Comparison of ENCODE assay signal across 26 mouse cellular contexts in genomic region chr7:117507351-117507750, GRCm38 (mm10).
DNase-seq lines count a peak whose midpoint lies in the region; ATAC-seq and TF ChIP-seq lines count a peak whose summit lies in the region.
"Had no signal": no experiment of that assay in that cellular context is flagged by ENCODE, and none has a peak within 500 bp of the region (broad histone marks: within the 10 kb centered on the region; RNA-seq: fewer than 3 reads in every experiment).

No protein-coding gene starts in this region.

- no peak for TF ChIP-seq CTCF in midbrain, postnatal 0 days (IDR thresholded peaks at IDR 0.05)

- 81% methylated on average over 10 of the region's 10 CpGs for WGBS in kidney, embryonic 15.5 days
- WGBS in midbrain, embryonic 11.5 days: 94% methylated on average over 10 of the region's 10 CpGs
- 91% methylated on average over 10 of the region's 10 CpGs for WGBS in midbrain, postnatal 0 days

- no peak overlapping the region for H3K27ac ChIP-seq in kidney, embryonic 15.5 days
- no peak overlapping the region for H3K27ac ChIP-seq in midbrain, embryonic 11.5 days (ENCODE audit: low read depth, low read length)
- H3K27ac ChIP-seq in midbrain, postnatal 0 days (ENCODE audit: low read depth, low read length): no peak overlapping the region
- H3K27ac ChIP-seq: embryonic facial prominence, embryonic 10.5 days; forebrain, embryonic 12.5 days; forebrain, embryonic 15.5 days; heart, adult 2 months; heart, embryonic 10.5 days; heart, embryonic 13.5 days had no signal

- no peak for ATAC-seq in kidney, embryonic 15.5 days (replicated peaks; ENCODE audit: low FRiP score)
- no peak for ATAC-seq in midbrain, embryonic 11.5 days (ENCODE audit: low FRiP score)
- ATAC-seq in midbrain, postnatal 0 days (ENCODE audit: low FRiP score): no peak
- ATAC-seq: activated CD4-positive, CD25-positive, alpha-beta regulatory T cell, adult 4 months; forebrain, embryonic 15.5 days had no signal

- DNase-seq in kidney, adult 11 months: peak; percentile 42
- peak; percentile 24 to 48 for DNase-seq in kidney, adult 8-10 months
- no peak for DNase-seq in kidney, postnatal 4 days
- DNase-seq in midbrain, embryonic 11.5 days (ENCODE audit: low spot score, missing footprints): peak; percentile 39
- no peak for DNase-seq in midbrain, postnatal 0 days (ENCODE audit: low spot score)
- no peak for DNase-seq in heart, adult 18-20 months
- DNase-seq: adrenal gland, adult 8-10 months; adrenal gland, postnatal 25 days; cerebellum, adult 11-12 months; cerebellum, adult 8-10 months; cerebellum, postnatal 10 days; cerebellum, postnatal 36 days; embryo, embryonic 11 days; gastrocnemius, postnatal 25 days; heart, adult 2 months; heart, postnatal 14 days; heart, postnatal 4 days had no signal

- H3K4me2 ChIP-seq in kidney, embryonic 15.5 days: no peak overlapping the region
- H3K4me2 ChIP-seq in midbrain, embryonic 11.5 days: no peak overlapping the region
- H3K4me2 ChIP-seq in midbrain, postnatal 0 days (ENCODE audit: low read depth, low read length, poor library complexity, severe bottlenecking): no peak overlapping the region
- H3K4me2 ChIP-seq: embryonic facial prominence, embryonic 13.5 days; forebrain, embryonic 12.5 days; forebrain, embryonic 15.5 days; heart, embryonic 13.5 days had no signal

- H3K4me1 ChIP-seq in kidney, embryonic 15.5 days: peaks cover 8% of the 10 kb centered on the region; the same call in 1 of the 2 replicates
- H3K4me1 ChIP-seq in midbrain, embryonic 11.5 days (ENCODE audit: control insufficient read depth, insufficient read depth, low read length): no peaks in the 10 kb centered on the region
- 0 out of 2 replicates have a peak, but pooled peaks cover 3% of the 10 kb centered on the region for H3K4me1 ChIP-seq in midbrain, postnatal 0 days (ENCODE audit: insufficient read depth, low read length)

- no peaks in the 10 kb centered on the region for H3K9me3 ChIP-seq in kidney, embryonic 15.5 days (replicated peaks)
- no peaks in the 10 kb centered on the region for H3K9me3 ChIP-seq in midbrain, embryonic 11.5 days (ENCODE audit: control insufficient read depth, low read length)
- H3K9me3 ChIP-seq in midbrain, postnatal 0 days (ENCODE audit: low read length): no peaks in the 10 kb centered on the region
- H3K9me3 ChIP-seq: embryonic facial prominence, embryonic 10.5 days; embryonic facial prominence, embryonic 13.5 days; forebrain, embryonic 12.5 days; forebrain, embryonic 15.5 days; heart, embryonic 10.5 days; heart, embryonic 13.5 days had no signal

- H3K27me3 ChIP-seq in kidney, embryonic 15.5 days: no peaks in the 10 kb centered on the region
- H3K27me3 ChIP-seq in midbrain, embryonic 11.5 days (ENCODE audit: control insufficient read depth, insufficient read depth, low read length): no peaks in the 10 kb centered on the region
- H3K27me3 ChIP-seq in midbrain, postnatal 0 days (ENCODE audit: insufficient read depth, low read length): no peaks in the 10 kb centered on the region
- H3K27me3 ChIP-seq: embryonic facial prominence, embryonic 13.5 days; forebrain, embryonic 12.5 days; forebrain, embryonic 15.5 days; heart, embryonic 13.5 days had no signal

- H3K4me3 ChIP-seq in kidney, embryonic 15.5 days (replicated peaks): no peak overlapping the region
- H3K4me3 ChIP-seq in midbrain, embryonic 11.5 days (ENCODE audit: low read depth, low read length): no peak overlapping the region
- no peak overlapping the region for H3K4me3 ChIP-seq in midbrain, postnatal 0 days (ENCODE audit: low read depth, low read length)
- H3K4me3 ChIP-seq: embryonic facial prominence, embryonic 10.5 days; embryonic facial prominence, embryonic 13.5 days; erythroblast, embryonic 14.5 days; forebrain, embryonic 12.5 days; forebrain, embryonic 15.5 days; heart, adult 2 months; heart, embryonic 10.5 days; heart, embryonic 13.5 days had no signal

- no peak overlapping the region for H3K9ac ChIP-seq in kidney, embryonic 15.5 days
- no peak overlapping the region for H3K9ac ChIP-seq in midbrain, embryonic 11.5 days (ENCODE audit: low read length)
- H3K9ac ChIP-seq in midbrain, postnatal 0 days (replicated peaks; ENCODE audit: low read length, poor library complexity, severe bottlenecking): no peak overlapping the region
- H3K9ac ChIP-seq: embryonic facial prominence, embryonic 13.5 days; forebrain, embryonic 12.5 days; forebrain, embryonic 15.5 days; heart, embryonic 13.5 days had no signal

- H3K36me3 ChIP-seq in kidney, embryonic 15.5 days: no peaks in the 10 kb centered on the region
- no peaks in the 10 kb centered on the region for H3K36me3 ChIP-seq in midbrain, embryonic 11.5 days (ENCODE audit: control insufficient read depth, insufficient read depth, low read length)
- H3K36me3 ChIP-seq in midbrain, postnatal 0 days (ENCODE audit: insufficient read depth, low read length): no peaks in the 10 kb centered on the region
- H3K36me3 ChIP-seq: embryonic facial prominence, embryonic 10.5 days; embryonic facial prominence, embryonic 13.5 days; forebrain, embryonic 12.5 days; forebrain, embryonic 15.5 days; heart, embryonic 10.5 days; heart, embryonic 13.5 days had no signal

Comparison
In these comparisons a context has a peak if more than half of its experiments do, and no peak if none do; other contexts are left out.
1. DNase-seq: peak in kidney, adult 11 months (single experiment), kidney, adult 8-10 months (2 of 2) and midbrain, embryonic 11.5 days (single experiment); none in kidney, postnatal 4 days (0 of 2), midbrain, postnatal 0 days (single experiment) and heart, adult 18-20 months (0 of 2).